Mouse (Mus musculus) adipocyte (in vitro differentiated cells): ENCODE results near the gene Gata2.
"Not testable (repeated sequence)": the region's sequence is repeated elsewhere in the genome, so short reads cannot be mapped to it uniquely, and the experiment has no call there.

Experiments
- DNase-seq: peaks from one replicate; pipeline ENCODE4 v3.0.0-alpha.2; 2016; ENCODE audit warnings: low spot score

Gata2 gene

DNA sequence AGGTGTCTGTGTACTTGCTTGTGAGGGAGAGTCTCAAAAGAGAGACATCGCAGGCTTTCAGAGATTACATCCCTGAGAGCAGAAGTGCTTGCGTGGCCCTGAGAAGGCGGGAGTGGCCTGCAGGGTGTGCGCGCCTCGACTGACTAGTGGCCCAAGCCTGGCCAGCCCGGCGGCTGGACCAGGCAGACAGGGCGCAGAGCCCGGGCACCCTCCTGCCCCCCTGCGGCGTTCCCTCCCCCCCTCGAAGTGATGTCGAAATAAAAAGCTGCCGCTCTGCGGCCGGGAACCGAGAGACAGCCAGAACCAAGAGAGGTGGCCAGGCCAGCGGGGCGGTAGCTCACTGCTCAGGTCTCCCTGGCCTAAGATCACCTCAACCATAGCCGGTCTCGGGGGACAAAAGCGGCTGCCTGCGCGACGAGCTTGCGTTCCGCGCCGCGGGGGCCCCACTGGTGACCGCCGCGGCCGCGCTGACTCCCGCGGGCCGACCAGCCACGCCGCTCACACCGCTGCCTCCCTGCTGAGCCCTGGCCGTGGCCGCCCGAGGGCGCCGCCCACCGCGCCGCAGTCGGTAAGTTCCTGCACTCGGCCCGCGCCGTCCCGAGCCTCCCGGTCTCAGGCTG lies at the start of gene Gata2:
TSS of gene Gata2 (plus strand) at position 459 of the 620 bp plus-strand sequence.
- no peak for DNase-seq

DNA sequence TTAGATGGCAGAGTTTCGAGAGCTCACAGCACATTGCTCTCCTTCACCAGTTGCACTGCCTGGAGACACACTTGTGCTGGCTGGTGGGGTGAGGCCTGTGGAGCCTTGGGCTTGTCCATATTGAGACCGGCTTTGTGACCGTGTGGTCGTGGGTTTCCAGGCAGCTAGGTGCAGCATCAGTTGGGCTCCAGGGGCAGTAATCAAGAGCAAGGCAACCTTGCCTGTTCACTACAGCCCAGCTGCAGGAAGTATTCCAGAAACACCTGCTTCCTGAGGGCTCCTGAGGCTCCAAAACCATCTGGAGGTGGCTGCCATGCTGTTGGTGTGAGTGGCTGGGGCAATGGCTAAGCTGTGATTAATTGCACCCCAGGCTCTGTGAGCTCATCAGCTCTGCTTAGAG lies 47.9 kb upstream of the Gata2 start:
- DNase-seq, result no peak

DNA sequence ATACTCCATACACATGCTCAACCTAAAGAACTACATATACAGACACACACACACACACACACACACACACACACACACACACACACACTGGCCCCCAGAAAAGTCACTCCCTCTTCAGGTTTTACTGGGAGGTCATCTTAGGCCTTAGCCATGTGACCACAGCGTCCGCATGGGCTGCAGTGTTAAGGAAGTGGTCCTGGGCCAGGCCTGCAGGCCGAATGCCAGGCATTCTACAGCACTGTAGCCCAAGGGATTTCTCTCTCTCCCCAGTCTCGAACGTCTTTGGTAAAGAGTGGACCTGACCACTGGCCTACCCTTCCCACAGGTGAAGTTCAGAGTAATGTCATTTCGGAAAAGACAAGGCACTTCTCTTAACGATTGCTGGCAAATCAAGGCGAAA lies 47.1 kb upstream of the Gata2 start:
- no peak for DNase-seq

DNA sequence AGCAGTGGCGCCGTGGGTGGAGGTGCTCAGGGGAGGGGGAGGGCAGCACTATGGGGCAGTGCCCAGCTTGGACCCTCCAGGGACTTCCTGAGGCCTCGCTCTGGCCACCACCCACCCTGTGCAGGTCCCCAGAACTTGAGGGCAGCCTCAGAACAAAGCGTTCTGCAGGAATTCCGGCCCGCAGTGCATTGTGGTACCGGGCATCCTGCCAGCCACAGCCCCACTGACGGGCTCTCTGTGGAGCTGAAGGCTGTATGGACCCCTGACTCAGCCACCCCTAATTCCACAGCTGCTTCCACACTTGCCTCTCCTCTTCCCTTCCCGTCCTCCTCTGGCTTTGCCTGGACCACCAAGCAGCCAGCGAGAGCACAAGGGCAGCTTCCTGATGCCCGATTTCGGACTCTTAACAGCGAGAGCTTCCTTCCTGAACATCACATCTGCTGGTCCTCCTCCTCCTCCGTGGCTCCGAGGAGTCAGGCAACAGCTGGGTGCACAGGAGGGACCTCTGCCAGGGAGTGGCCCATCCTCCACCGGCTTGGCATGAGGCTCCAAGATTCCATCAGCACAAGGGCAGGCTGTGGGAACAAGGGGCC lies 46.2 kb upstream of the Gata2 start:
- no peak for DNase-seq

DNA sequence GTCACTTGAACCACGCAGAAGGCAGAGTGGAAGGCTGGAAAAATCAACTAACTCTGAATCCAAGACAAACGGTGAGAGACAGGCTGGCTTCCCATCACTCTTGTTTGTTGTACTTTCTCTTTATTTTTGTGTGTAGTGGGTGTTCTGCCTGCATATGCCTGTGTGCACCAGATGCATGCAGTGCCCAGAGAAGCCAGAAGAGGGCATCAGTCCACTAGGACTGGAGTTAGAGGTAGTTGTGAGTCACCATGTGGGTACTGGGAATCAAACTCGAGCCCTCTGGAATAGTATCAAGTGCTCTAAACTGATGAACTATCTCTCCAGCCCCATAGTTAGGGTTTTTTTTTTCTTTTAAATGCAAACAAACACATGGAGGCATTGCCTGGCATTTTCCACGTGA lies 42.4 kb upstream of the Gata2 start:
- DNase-seq, result no peak

DNA sequence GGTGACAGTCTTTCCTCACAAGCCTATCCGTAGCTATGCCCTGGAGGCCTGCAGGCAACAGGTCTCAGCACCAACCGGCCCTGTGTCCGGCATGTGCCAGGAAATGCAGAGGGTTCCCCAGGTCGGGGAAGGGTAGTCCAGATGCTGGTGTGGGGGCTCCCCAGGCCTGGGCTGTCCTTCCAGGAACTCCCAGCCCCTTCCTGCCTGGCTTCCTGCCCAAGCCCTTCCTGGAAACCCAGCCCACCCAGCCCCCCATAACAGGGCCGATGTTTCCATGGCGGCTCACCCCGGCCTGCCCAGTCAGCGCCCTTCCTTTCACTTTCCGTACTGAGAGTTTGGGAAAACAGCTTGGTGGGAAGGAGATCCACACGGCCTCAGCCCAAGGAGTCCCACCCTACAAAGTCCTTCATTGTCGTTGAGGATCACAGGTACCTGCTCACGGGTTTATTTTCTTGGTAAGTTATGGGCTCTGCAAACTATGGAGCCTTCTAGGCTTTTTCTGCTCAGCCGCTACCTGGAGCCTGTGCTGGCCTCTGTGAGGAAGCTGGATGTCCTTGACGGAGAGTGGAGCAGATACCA lies 41.5 kb upstream of the Gata2 start:
- no peak for DNase-seq

DNA sequence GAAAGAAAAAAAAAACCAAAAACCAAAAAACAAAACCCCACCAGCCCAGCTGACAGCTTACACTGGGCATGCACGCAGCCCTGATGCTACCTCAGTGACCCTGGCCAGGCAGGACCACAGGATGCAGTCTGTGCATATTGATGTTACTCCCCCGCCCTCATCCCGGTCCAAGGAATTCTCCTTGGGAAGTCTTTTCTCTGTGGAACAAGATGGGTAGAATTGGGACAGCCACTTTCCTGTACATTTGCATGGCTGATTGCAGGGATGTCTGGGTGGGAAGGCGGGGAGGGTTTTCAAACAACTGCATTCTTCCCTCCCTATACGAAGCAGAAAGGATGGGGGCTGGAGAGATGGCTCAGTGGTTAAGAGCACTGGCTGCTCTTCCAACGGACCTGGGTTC lies 40.7 kb upstream of the Gata2 start:
- no peak for DNase-seq

DNA sequence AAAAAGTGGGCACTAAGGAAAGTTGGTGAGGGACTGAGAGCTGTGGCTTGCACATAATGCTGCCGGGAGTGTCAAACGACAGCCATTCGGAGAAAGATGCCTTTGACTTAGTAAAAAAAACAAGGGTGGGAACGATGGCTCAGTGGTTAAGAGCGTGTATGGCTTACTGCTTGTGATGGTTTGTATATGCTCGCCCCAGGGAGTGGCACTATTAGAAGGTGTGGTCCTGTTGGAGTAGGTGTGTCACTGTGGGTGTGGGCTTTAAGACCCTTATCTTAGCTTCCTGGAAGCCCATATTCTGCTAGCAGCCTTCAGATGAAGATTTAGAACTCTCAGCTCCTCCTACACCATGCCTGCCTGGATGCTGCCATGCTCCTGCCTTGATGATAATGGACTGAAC lies 38.1 kb upstream of the Gata2 start:
- DNase-seq, result not testable (repeated sequence)

DNA sequence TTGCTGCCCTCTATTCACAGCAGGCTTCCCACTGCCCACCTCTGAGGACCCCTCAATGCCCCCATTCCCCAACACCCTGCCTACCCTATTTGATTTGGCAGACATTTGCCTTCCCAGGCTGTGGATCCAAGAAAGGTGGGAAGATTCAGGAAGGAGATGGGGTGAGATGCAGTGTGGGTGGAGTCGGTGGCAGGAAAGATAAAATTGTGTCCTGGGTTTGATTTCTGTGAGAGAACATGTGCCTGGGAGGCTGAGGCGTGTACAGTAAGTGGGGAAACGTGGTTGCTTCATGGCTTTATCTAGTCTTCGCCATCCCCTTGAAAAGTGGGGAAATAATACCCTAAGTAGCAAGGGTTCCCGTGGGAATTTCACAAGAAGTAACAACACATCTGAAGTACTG lies 34.9 kb upstream of the Gata2 start:
- no peak for DNase-seq

DNA sequence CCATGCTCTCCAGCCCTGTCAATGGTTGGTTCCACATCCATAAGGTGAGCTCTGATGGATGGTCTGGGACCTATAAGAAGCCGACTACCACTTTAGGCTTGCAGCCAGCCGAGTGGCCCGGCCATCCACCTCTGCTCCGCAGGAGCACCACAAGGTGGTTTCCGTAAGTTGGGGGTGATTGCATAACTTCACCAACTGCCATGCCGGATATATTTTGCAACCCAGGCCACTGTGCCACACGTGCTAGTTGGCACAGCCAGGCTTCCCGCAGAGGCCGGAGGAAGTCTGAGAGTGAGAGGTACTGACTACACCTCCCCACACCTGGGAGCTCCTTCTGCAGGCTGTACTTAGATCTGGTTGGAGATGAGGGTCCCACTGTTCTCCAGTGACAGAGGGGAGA lies 27.6 kb upstream of the Gata2 start:
- no peak for DNase-seq

DNA sequence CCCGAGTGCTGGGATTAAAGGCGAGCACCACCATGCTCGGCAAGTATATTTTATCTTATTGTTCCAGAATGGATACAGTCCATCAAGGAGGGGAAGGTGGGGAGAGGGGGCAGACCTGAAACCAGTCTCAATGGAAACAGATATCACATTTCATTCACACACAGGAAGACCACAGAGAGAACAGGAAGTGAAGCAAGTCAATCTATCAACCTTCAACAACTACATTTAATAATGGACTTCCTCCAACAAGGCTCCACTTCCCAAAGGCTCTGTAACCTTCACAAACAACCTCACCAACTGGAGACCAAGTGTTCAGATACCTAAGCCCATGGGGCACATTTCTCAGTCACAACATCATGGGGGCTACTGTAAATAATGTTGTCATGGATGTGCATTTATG lies 19.5 kb upstream of the Gata2 start:
- no peak for DNase-seq

DNA sequence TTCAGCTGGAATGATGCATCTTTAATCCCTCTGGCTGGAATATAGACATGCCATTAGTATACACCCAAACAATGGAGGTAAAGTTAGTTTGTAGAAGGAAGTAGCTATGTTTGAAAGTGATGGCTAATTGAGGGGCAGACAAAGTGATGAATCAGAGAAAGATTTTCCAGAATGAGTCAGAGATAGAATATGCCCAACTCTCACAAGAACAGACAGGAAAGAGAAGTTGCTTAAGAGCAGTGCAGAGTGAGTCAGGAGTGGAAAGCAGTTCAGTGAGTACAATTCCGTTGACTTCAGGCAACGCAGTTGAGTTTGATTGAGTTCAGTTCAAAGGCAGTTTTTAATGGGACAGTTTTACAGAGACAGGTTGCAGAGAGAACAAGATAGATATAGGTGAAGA lies 19.0 kb upstream of the Gata2 start:
- DNase-seq, result no peak

DNA sequence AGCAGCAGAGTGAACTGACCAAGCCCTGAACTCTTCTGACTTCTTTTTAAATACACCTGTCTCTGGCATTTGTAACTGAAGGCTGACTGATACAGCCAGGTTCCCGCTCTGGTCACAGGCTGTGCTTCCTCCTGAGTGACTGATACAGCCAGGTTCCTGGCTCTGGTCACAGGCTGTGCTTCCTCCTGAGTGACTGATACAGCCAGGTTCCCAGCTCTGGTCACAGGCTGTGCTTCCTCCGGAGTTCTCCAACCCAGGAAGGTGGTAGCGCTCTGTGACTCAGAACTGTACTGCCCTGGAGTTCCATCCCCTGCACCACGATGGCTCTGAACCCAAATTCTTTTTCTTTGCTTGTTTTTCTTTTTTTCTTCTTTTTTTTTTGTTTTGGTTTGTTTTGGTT lies 9.0 kb upstream of the Gata2 start:
- no peak for DNase-seq

DNA sequence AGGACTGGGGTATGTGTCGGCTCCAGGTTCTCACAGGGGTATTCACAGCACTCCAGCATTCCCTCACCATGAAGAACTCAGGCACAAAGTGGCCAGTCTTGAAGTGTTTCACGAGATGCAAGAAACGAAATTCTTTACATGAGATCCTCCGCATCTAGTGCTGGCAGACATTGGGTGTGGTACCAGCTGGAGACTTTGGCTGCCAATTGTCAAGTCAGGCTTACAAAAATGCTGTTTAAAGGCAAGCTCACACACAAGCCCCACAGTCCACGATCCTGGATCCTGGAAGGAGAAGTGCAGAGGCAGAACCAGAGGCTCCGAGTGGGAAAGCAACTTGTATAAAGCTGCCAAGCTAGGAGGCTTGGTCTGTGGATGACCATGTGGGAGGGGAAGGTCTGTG lies 5.5 kb upstream of the Gata2 start:
- no peak for DNase-seq

DNA sequence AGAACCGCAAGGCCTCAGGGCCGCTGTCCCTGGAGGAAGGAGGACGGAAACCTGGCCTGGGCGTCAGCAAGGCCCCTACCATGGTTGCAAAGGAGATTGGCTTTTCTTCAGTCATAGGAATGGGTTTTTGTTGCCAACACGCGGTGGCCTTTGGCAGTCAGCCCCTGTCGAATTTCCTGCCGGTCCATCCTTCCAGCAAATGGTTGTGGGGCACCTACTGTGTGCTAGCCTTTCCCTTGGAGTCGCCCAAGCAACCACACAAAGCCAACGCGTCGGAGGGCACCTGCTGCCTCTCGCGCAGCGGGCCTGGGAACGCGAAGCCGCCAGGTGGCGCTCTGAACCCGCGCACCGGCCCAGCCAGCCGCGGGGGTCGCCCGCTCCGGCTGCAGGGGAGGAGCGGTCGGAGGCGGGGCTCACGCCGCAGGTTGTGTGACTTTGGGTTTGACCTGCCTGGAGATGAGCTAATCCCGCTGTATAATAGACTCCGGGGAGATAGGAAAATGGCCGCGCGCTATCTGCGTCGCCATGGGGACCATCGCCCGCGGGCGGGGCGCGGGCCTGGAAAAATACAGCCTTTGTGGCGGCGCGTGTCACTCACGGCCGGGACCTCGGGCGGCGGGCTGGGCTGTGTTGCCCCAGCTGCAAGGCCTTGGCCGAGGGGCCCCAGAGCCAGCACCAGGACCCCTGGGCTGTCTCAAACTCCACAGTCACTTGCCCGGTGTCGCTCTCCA lies 4.2 kb upstream of the Gata2 start:
- DNase-seq, result no peak

DNA sequence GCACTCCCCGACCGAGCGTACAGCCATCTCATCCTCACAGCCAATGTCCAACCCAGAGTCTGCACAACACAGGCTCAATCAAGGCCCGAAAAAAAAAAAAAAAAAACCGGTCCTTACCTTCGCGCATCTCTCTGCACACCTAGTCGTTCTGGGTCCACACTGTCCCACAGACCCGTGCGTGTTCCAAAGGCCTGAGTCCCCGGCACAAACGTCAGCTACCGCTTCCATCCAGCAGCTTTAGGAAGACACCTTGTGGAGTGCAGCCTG lies 3.7 kb upstream of the Gata2 start:
- DNase-seq, result no peak

DNA sequence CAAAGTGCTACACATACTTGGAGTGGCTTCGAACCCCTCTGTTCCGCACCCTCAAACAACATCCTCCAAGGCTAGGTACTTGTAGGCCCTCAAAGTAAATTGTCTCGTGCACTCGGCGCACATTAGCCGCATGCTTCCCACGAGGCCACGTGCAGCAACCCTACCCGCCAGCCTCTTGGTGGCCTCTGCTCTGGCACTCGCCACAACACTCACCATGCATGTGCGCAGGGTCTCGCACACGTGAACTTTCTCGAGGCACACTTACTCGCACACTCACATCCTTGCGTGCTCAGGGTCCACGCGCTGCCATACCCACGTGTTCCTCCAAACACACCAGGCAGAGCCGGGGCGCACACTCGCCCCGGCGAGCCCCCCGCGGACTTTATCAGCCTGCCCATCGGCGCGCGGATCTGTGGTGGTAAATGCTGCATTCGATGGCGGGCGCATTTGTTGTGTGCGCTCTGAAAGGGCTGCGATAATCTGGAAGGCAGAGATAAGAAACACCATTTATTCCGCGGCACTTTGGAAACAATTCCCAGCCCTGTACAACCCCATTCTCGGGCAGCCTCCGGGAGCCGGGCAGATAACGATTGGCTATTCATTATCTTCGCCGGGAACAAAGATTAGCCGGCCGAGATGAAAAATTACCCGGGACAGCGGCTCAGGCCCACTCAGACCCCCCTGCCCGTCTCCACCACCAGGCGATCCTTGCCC lies 3.2 kb upstream of the Gata2 start:
- no peak for DNase-seq

DNA sequence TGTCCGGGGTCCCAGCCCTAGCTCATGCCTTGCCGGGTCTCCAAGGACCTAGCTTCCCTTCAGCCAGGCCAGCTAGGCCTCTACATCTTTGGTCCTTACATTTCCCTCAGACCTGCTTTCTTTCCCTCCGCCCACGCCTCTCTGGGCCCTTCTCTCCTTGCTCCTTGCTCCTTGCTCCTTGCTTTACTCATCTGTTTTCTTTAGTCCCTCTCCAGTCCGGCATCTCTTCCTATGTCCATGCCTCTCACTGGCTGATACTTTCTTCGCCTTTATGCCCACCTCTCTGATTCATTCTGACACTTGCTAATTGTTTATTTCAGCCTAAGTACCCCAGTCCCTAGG lies 2.7 kb upstream of the Gata2 start:
- DNase-seq, result no peak

DNA sequence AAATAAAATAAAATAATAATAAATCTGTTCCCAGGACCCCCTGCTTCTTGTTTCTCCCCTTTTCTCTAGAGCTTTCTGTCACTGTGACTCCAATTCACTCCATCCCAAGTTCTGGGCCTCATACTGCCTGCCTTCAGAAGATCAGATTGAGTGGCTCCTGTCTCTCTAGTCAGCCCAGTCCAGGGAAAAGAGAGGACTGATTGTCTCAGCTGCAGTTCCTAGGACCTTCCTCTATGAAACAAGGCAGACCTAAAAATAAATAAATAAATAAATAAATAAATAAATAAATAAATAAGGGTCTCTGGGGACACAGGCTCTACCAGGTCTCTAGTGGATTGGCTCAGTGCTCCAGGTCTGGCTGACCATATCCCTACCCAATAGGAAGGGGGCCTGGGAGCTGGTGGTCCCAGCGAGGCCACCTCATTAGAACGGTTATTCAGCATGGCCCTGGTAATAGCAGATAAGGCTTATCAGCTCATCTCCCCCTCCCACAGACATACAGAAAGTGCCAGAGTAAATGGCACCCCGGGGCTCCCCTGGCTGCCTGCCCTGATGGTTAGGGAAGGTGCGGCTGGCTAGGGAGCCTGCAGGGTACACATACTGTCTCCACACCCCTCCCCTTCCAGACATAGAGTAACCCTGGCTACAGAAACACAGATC lies 2.1 kb upstream of the Gata2 start:
- no peak for DNase-seq

DNA sequence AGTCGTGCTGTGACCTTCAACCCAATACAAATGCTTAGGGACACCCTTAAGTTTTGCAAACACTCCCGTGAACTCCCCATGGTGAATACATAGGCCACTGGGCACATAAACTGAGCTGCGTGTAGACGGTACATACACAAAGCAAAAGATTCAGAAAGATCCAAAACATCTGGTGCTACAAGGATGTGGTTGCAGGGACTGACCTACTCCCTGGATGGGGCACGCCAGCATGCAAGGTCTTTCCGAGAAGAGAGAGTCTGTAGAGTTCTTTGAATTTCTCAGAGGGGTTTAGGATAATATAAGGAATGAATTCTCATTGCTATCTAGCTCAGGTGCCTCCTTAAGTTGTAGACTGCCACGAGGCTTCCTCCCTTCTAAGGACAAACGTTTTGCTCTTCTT lies 935 bp upstream of the Gata2 start:
- DNase-seq, result no peak

DNA sequence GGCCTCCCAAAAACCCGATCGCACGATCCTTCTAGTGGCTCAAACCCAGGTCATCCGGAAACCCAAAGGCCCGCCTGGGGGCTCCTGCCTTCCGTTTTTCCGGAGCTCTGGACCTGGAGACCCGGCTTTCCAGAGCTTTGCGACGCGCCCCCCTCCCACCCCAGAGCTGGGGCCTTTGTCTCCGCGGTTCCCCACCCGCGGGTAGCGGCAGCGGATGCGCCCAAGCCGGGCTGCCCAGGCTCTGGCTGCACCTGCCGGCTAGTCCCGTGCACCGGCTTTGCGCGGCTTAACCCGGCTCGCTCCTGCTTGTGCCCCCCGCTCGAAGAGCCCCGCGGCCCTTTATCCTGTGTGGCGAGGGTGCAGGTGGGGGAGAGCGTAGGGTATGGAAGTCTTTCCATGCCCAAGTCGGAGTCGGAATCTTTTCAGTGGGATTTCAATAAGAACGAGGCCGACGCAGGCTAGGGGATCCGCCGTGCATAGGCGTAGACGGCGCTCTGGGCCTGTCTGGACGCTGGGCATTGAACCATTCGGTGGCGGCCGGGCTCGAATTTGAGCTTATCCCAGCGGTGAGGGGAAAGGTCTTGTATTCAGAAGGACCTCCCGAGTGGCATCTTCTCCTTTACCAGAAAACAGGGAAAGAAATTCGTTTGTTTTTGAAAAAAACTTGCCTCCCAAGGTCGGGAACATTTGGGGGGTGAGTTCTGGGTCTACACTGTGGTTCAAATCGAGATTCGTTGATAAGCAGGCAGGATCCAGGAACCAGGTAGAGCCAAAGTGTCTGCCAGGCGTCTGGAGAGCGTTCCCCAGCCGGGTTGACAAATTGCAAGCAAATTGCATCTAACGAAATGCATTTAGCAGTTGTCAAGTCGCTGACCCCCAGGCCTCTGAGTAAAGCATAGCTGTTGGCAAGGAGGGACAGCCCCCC lies 624 bp downstream of the Gata2 start:
- DNase-seq, result no peak

DNA sequence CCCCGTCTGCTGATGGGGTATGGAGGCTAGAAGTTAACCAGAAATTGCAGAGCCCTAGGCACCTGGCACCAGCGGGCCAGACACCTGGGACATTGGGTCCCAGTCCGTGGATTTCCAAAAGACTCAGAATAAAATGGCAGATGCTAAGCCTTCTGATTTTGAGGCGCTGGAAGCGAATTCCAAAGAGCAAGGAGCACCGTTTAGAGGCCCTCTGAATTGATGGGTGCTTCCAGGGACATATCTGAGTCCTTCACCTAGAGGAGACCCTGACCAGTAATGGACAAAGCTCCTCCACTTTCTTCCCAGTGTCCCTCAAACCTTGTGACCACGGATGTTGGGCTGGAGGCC lies 1.3 kb downstream of the Gata2 start:
- DNase-seq, result no peak
